Mouse (Mus musculus): Measurements from ENCODE around the gene Slc23a2. TPM values are rescaled to one million over a fixed set of nuclear protein-coding genes. Genes with fewer than 3 reads are reported as not detected.

Slc23a2 gene
- polyA plus RNA-seq (2012; rRNA removed), result 4.6 and 6.8 TPM in 2 replicates

GRCm38 (mm10) chr2:132144971-132145691 lies at the start of gene Slc23a2:
Gene Slc23a2 (minus strand): TSS chr2:132145108.

GRCm38 (mm10) chr2:132029646-132030417 lies 115.1 kb downstream of the Slc23a2 start, which contains the start of gene Rassf2:
Gene Rassf2 (minus strand): TSS chr2:132030258.

Other genes with a start within 250 kb of the Slc23a2 start
- gene Prnp, start 235.2 kb downstream of the Slc23a2 start, polyA plus RNA-seq (2012; rRNA removed), result 28.9 and 29.9 TPM in 2 replicates
- not detected in 2 replicates for gene Prn, start 235.2 kb downstream of the Slc23a2 start, polyA plus RNA-seq (2012; rRNA removed)
- 2.9 and 4.9 TPM in 2 replicates for gene Prnd, start 194.2 kb downstream of the Slc23a2 start, polyA plus RNA-seq (2012; rRNA removed)
- 5.8 and 8.0 TPM in 2 replicates for gene Rassf2, start 114.8 kb downstream of the Slc23a2 start, polyA plus RNA-seq (2012; rRNA removed)
- 36.9 and 101 TPM in 2 replicates for gene Tmem230, start 102.7 kb upstream of the Slc23a2 start, polyA plus RNA-seq (2012; rRNA removed)
- gene Pcna, start 108.2 kb upstream of the Slc23a2 start, polyA plus RNA-seq (2012; rRNA removed), result 24.0 and 28.7 TPM in 2 replicates
- gene Cds2, start 118.0 kb upstream of the Slc23a2 start, polyA plus RNA-seq (2012; rRNA removed), result 9.5 and 10.7 TPM in 2 replicates
- 0.01 TPM in 1 of 2 replicates, not detected in the other for gene Prokr2, start 240.3 kb upstream of the Slc23a2 start, polyA plus RNA-seq (2012; rRNA removed)